Mouse (Mus musculus): Measurements from ENCODE around the gene Sema4c. TPM values are rescaled to one million over a fixed set of nuclear protein-coding genes. Genes with fewer than 3 reads are reported as not detected.

Gene Sema4c
- polyA plus RNA-seq, 1 experiment = 0.01 TPM

GRCm38 (mm10) chr1:36512966-36513280 lies 45.2 kb downstream of the Sema4c start:
- Histone ChIP-seq H3K9me3 (ENCODE audit: control insufficient read depth, low read length) (no peaks in the 10 kb centered on the region), H3K27me3 (ENCODE audit: control insufficient read depth) (no peaks in the 10 kb centered on the region), H3K4me1 (ENCODE audit: control insufficient read depth) (peaks cover 33% of the 10 kb centered on the region), H3K36me3 (ENCODE audit: control insufficient read depth) (peaks cover 32% of the 10 kb centered on the region), H3K4me3 (replicated peaks) (peak overlapping the region; percentile 88)
- TF ChIP-seq TAL1 (IDR thresholded peaks at IDR 0.05; ENCODE audit: low read length) (no peak), GATA1 (IDR thresholded peaks at IDR 0.05; ENCODE audit: low read length) (no peak)

GRCm38 (mm10) chr1:36512089-36512965 lies 45.8 kb downstream of the Sema4c start:
- Histone ChIP-seq H3K27me3 (ENCODE audit: control insufficient read depth) (no peaks in the 10 kb centered on the region), H3K4me3 (replicated peaks) (peak overlapping the region; percentile 88), H3K36me3 (ENCODE audit: control insufficient read depth) (peaks cover 30% of the 10 kb centered on the region), H3K4me1 (ENCODE audit: control insufficient read depth) (peaks cover 33% of the 10 kb centered on the region), H3K9me3 (ENCODE audit: control insufficient read depth, low read length) (no peaks in the 10 kb centered on the region)
- TF ChIP-seq GATA1 (IDR thresholded peaks at IDR 0.05; ENCODE audit: low read length) (no peak), TAL1 (IDR thresholded peaks at IDR 0.05; ENCODE audit: low read length) (no peak)

- Histone ChIP-seq H3K4me3 (replicated peaks) (peak within 1 kb of the TSS; percentile 88), H3K36me3 (ENCODE audit: control insufficient read depth) (peaks cover 23% of the 10 kb centered on the region), H3K4me1 (ENCODE audit: control insufficient read depth) (peaks cover 33% of the 10 kb centered on the region), H3K9me3 (ENCODE audit: control insufficient read depth, low read length) (no peaks in the 10 kb centered on the region), H3K27me3 (ENCODE audit: control insufficient read depth) (no peaks in the 10 kb centered on the region)
- TF ChIP-seq TAL1 (IDR thresholded peaks at IDR 0.05; ENCODE audit: low read length) (no peak), GATA1 (IDR thresholded peaks at IDR 0.05; ENCODE audit: low read length) (no peak)
These were observed 46.7 kb downstream of the Sema4c start, which contains the start of gene Cnnm3 for GRCm38 (mm10) chr1:36511289-36512021. Cnnm3 (plus strand) TSS chr1:36511867.

GRCm38 (mm10) chr1:36508238-36508637 lies 49.9 kb downstream of the Sema4c start:
- TF ChIP-seq TAL1 (IDR thresholded peaks at IDR 0.05; ENCODE audit: low read length) (no peak), GATA1 (IDR thresholded peaks at IDR 0.05; ENCODE audit: low read length) (no peak)
- peaks cover 15% of the 10 kb centered on the region for H3K4me1 ChIP-seq (ENCODE audit: control insufficient read depth)
- H3K27me3 ChIP-seq (ENCODE audit: control insufficient read depth) = no peaks in the 10 kb centered on the region
- H3K4me3 ChIP-seq (replicated peaks) = no peak overlapping the region
- H3K9me3 ChIP-seq (ENCODE audit: control insufficient read depth, low read length) = no peaks in the 10 kb centered on the region
- H3K36me3 ChIP-seq (ENCODE audit: control insufficient read depth) = peaks cover 2% of the 10 kb centered on the region

GRCm38 (mm10) chr1:36501261-36501660 lies 56.9 kb downstream of the Sema4c start:
- Histone ChIP-seq H3K36me3 (ENCODE audit: control insufficient read depth) (peaks cover 9% of the 10 kb centered on the region), H3K9me3 (ENCODE audit: control insufficient read depth, low read length) (no peaks in the 10 kb centered on the region)
- no peak for TF ChIP-seq TAL1 (IDR thresholded peaks at IDR 0.05; ENCODE audit: low read length)
- TF ChIP-seq GATA1 (IDR thresholded peaks at IDR 0.05; ENCODE audit: low read length) = no peak

More at GRCm38 (mm10) chr1:36501261-36501660, 56.9 kb downstream of the Sema4c start:
- Histone ChIP-seq H3K27me3 (ENCODE audit: control insufficient read depth) (no peaks in the 10 kb centered on the region), H3K4me3 (replicated peaks) (no peak overlapping the region), H3K4me1 (ENCODE audit: control insufficient read depth) (no peaks in the 10 kb centered on the region; the same call in 1 of the 2 replicates)

Other genes starting within 250 kb of the Sema4c start
- 1.1 and 1.2 TPM in 2 replicates for gene Kansl3, start 189.2 kb downstream of the Sema4c start, polyA plus RNA-seq (2012)
- gene Fer1l5, start 186.1 kb downstream of the Sema4c start, polyA plus RNA-seq (2012) = not detected in 2 replicates
- gene Lman2l, start 113.1 kb downstream of the Sema4c start, polyA plus RNA-seq (2012) = 0.15 and 0.29 TPM in 2 replicates
- gene Cnnm4, start 86.7 kb downstream of the Sema4c start, polyA plus RNA-seq (2012) = 0.25 and 0.27 TPM in 2 replicates
- 0.87 and 1.0 TPM in 2 replicates for gene Cnnm3, start 46.5 kb downstream of the Sema4c start, polyA plus RNA-seq (2012)
- 0.11 TPM in 2 replicates for gene Ankrd23, start 21.5 kb downstream of the Sema4c start, polyA plus RNA-seq (2012)
- gene Gm42417, start 18.9 kb downstream of the Sema4c start, polyA plus RNA-seq (2012) = not detected in 2 replicates
- 0.31 and 0.45 TPM in 2 replicates for gene Ankrd39, start 10.9 kb downstream of the Sema4c start, polyA plus RNA-seq (2012)
- gene Fam178b, start 124.8 kb upstream of the Sema4c start, polyA plus RNA-seq (2012) = 0.04 TPM in 2 replicates
- 312 and 404 TPM in 2 replicates for gene Cox5b, start 133.1 kb upstream of the Sema4c start, polyA plus RNA-seq (2012)
- not detected in 2 replicates for gene 4933424G06Rik, start 151.8 kb upstream of the Sema4c start, polyA plus RNA-seq (2012)
- gene Actr1b, start 156.1 kb upstream of the Sema4c start, polyA plus RNA-seq (2012) = 2.4 and 2.5 TPM in 2 replicates
- not detected in 2 replicates for gene Zap70, start 203.4 kb upstream of the Sema4c start, polyA plus RNA-seq (2012)